Mouse (Mus musculus) embryonic facial prominence, embryonic 10.5 days (tissue): ENCODE results near the gene Wdr27. TPM values are rescaled to one million over a fixed set of nuclear protein-coding genes. Genes with fewer than 3 reads are reported as not detected.
"Not testable (repeated sequence)": the region's sequence is repeated elsewhere in the genome, so short reads cannot be mapped to it uniquely, and the experiment has no call there.

Source experiments
- DNase-seq: peaks from one replicate; pipeline ENCODE4 v3.0.0-alpha.2; 2017; ENCODE audit warnings: low spot score
- H3K27ac ChIP-seq: fragments of 300-500 bp; sonication (generic); replicated peaks from 2 replicates; pipeline ENCODE4 v1.5.1; 2016; ENCODE audit warnings: mild to moderate bottlenecking
- H3K27me3 ChIP-seq: fragments of 300-500 bp; sonication (generic); replicated peaks from 2 replicates; pipeline ENCODE4 v1.6.1; 2016; ENCODE audit warnings: low read depth, mild to moderate bottlenecking; ENCODE audit not compliant: poor library complexity, severe bottlenecking
- H3K36me3 ChIP-seq: fragments of 300-500 bp; sonication (generic); replicated peaks from 2 replicates; pipeline ENCODE4 v1.6.1; 2016; ENCODE audit warnings: mild to moderate bottlenecking, moderate library complexity
- H3K4me1 ChIP-seq: fragments of 300-500 bp; sonication (generic); 2 replicates; pipeline ENCODE4 v1.6.1; 2016
- H3K4me3 ChIP-seq: fragments of 300-500 bp; sonication (generic); 2 replicates; pipeline ENCODE4 v1.5.1; 2016; ENCODE audit warnings: mild to moderate bottlenecking, moderate library complexity
- H3K9me3 ChIP-seq: fragments of 300-500 bp; sonication (generic); 2 replicates; pipeline ENCODE4 v1.6.1; 2016; ENCODE audit warnings: mild to moderate bottlenecking
- WGBS: fragments of 180-500 bp; shearing (Covaris S2); methylation state at CpG from one replicate; pipeline ENCODE4 v1.1.7; 2016; 5-methylcytosine and 5-hydroxymethylcytosine counted together
- polyA plus RNA-seq: library from polyadenylated mRNA; unstranded; fragments of >200 nt; fragmentation: Nextera tagmentation; extraction: Ambion mirVana; gene quantifications from 2 replicates; pipeline ENCODE4 v1.2.1, GENCODE M21; 2016

Gene Wdr27
- 4.3 and 5.0 TPM in 2 replicates for polyA plus RNA-seq

- H3K4me3 ChIP-seq = peak within 1 kb of the TSS; percentile 93
- peak; percentile 98 for DNase-seq
- peaks cover 21% of the 10 kb centered on the region for H3K4me1 ChIP-seq
- peaks cover 33% of the 10 kb centered on the region for H3K36me3 ChIP-seq
- peak within 1 kb of the TSS; percentile 80 for H3K27ac ChIP-seq
- under 1% methylated on average over 54 of the region's 54 CpGs for WGBS
- no peaks in the 10 kb centered on the region for H3K9me3 ChIP-seq
- H3K27me3 ChIP-seq = no peaks in the 10 kb centered on the region
These were observed at the start of gene Wdr27, which contains the start of gene 1600012H06Rik for GRCm38 (mm10) chr17:14943009-14943728. Gene Wdr27 (minus strand): TSS chr17:14943158. Gene 1600012H06Rik (plus strand): TSS chr17:14943184.

GRCm38 (mm10) chr17:14992522-14993138 is 49.7 kb upstream of the Wdr27 start:
- not testable (repeated sequence) for H3K9me3 ChIP-seq, H3K27ac ChIP-seq, H3K4me1 ChIP-seq, H3K27me3 ChIP-seq, H3K36me3 ChIP-seq, DNase-seq, H3K4me3 ChIP-seq
- WGBS = no CpG with 5 or more reads among the region's 98 CpGs

GRCm38 (mm10) chr17:14990116-14990702 is 47.3 kb upstream of the Wdr27 start:
- not testable (repeated sequence) for H3K27me3 ChIP-seq, H3K27ac ChIP-seq, H3K36me3 ChIP-seq, H3K9me3 ChIP-seq, H3K4me3 ChIP-seq, DNase-seq, H3K4me1 ChIP-seq
- WGBS = 77% methylated on average over 4 of the region's 5 CpGs

GRCm38 (mm10) chr17:14978362-14979038 is 35.5 kb upstream of the Wdr27 start, which contains the start of the genes 9030025P20Rik and Gm3417:
Gene 9030025P20Rik (plus strand): TSS chr17:14978468.
Gene Gm3417 (minus strand): TSS chr17:14978790.
- H3K36me3 ChIP-seq, DNase-seq, H3K27me3 ChIP-seq, H3K27ac ChIP-seq, H3K4me1 ChIP-seq, H3K9me3 ChIP-seq: not testable (repeated sequence)
- 0 out of 2 replicates have a peak within 1 kb of the TSS, but pooled peaks have one; percentile 37 for H3K4me3 ChIP-seq
- no CpG with 5 or more reads among the region's 60 CpGs for WGBS

DNA sequence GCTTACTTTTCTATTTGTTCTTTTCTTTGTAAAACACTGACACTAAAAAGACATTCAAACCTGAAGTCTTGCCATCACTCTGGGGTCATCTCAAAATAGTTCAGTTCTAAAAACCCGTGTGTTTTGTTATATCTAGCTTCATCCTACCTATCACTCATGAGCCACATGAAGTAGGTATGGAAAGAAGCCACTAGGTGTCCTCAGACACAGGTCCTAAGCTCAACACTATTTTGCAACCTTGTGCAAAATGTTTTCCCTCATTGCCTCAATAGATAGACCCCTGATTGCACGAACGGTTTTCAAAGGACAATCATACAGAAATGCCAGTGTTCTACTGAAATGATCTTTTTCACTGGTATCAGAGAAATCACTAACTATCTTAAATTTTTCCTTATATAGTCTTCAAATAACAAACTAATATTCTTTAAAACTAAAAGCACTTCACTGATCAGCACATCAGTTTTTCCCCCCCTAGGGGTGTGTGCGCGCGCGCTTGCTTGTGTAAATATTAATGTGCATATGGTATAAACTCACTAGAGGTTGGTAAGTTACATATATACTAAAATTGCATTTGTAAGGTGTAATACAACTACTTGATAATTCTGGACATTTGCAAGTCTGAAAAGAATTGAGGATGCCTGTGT is 34.9 kb upstream of the Wdr27 start:
- H3K27ac ChIP-seq, H3K36me3 ChIP-seq, DNase-seq, H3K4me1 ChIP-seq, H3K27me3 ChIP-seq, H3K9me3 ChIP-seq: not testable (repeated sequence)
- H3K4me3 ChIP-seq = 0 out of 2 replicates have a peak overlapping the region, but pooled peaks have one; percentile 37
- 4% methylated on average over 4 of the region's 7 CpGs for WGBS

DNA sequence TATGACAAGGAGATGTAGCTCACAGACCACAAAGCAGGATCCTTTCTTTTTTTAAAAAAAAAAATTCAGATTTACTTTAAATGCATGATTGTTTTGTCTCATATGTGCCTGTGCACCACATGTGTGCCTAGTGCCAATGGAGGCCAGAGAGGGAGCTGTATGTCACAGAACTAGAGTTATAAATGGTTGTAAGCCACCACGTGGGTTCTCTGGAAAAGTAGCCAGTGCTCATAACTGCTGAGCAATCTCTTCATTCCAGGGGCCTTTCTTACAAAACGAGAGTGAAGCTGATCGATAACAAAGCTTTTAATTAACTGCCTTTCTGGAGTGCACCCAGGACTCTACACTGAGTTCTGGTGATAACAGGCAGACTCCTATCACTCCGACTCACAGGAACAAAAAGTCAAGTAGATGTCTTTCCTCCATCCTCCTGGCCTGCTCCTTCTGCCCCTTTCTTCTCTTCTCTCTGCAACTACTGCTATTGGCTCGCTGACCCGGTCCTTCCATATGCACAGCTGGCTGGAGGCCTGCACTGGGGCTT is 25.5 kb upstream of the Wdr27 start:
- not testable (repeated sequence) for H3K27ac ChIP-seq, H3K27me3 ChIP-seq, DNase-seq, H3K4me3 ChIP-seq, H3K9me3 ChIP-seq, H3K36me3 ChIP-seq, H3K4me1 ChIP-seq
- WGBS = no CpG with 5 or more reads among the region's 6 CpGs

DNA sequence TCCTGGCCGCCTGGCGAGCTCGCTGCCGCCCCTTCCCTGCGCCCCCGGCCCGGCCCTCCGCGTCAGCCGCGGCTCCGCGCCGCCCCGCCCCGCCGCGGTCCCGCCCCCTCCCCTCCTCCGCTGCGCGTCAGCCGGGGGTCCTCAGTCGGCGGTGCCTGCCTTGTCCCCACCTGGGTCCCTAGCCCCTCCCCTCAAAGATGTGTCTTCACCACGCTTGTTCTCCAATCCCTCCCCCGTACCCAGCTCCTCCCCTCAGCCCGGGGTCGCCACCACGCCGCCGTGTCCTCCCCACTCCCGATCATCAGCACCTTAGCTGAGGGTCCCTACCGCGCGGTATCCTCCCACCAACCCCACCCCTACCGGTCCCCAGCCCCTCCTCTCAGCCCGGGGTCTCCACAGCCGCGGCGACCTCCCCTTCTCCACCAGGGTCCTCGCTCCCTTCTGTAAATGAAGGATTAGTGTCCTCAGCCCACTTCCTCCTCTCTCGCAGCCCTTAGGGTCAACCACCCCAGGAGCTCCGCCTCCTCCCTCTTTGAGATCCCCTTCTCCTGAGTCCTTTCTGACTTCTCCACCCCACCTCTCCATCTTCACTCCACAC is 18.7 kb upstream of the Wdr27 start:
- H3K27me3 ChIP-seq, H3K36me3 ChIP-seq, H3K27ac ChIP-seq, H3K4me3 ChIP-seq, DNase-seq, H3K9me3 ChIP-seq: not testable (repeated sequence)
- H3K4me1 ChIP-seq = peaks cover 12% of the 10 kb centered on the region
- no CpG with 5 or more reads among the region's 44 CpGs for WGBS

GRCm38 (mm10) chr17:14960951-14961556 is 18.1 kb upstream of the Wdr27 start, which contains the start of gene Phf10:
Gene Phf10 (minus strand): TSS chr17:14961273.
- peak; percentile 59 for DNase-seq
- Histone ChIP-seq H3K4me1 (peaks cover 12% of the 10 kb centered on the region), H3K4me3 (peak within 1 kb of the TSS; percentile 79), H3K27ac (peak within 1 kb of the TSS; percentile 87)
- 7% methylated on average over 61 of the region's 100 CpGs for WGBS
- not testable (repeated sequence) for H3K36me3 ChIP-seq, H3K9me3 ChIP-seq, H3K27me3 ChIP-seq

DNA sequence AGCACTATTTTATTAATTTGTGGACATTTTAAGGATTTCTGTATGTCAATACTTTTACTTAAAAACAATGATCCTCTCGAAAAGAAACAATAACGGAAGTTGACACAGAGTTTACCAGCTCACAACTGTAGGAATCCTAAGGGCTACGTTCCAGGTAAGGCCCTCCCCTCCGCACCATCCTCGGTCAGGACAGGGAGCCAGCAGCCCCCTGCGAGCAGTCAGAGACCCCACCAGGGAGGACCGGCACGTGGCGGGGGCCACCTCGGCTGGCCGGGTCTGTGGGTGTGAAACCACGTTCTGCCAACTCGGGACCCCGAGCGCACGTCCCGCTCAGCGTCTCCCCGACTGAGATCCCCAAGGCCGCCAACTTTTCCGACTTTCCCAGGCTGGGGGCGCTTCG is 17.6 kb upstream of the Wdr27 start:
- Histone ChIP-seq H3K4me3 (peak overlapping the region; percentile 79), H3K4me1 (peaks cover 12% of the 10 kb centered on the region), H3K27me3 (no peaks in the 10 kb centered on the region), H3K9me3 (no peaks in the 10 kb centered on the region), H3K27ac (peak overlapping the region; percentile 87), H3K36me3 (peaks cover 9% of the 10 kb centered on the region)
- WGBS = under 1% methylated on average over 22 of the region's 23 CpGs
- peak; percentile 50 for DNase-seq

- Histone ChIP-seq H3K4me3 (peak overlapping the region; percentile 79), H3K36me3 (peaks cover 9% of the 10 kb centered on the region), H3K27ac (no peak overlapping the region), H3K4me1 (peaks cover 12% of the 10 kb centered on the region), H3K27me3 (no peaks in the 10 kb centered on the region), H3K9me3 (no peaks in the 10 kb centered on the region)
- no peak for DNase-seq
- WGBS = 30% methylated on average over 3 of the region's 3 CpGs
These were observed 17.0 kb upstream of the Wdr27 start for GRCm38 (mm10) chr17:14959979-14960378.

DNA sequence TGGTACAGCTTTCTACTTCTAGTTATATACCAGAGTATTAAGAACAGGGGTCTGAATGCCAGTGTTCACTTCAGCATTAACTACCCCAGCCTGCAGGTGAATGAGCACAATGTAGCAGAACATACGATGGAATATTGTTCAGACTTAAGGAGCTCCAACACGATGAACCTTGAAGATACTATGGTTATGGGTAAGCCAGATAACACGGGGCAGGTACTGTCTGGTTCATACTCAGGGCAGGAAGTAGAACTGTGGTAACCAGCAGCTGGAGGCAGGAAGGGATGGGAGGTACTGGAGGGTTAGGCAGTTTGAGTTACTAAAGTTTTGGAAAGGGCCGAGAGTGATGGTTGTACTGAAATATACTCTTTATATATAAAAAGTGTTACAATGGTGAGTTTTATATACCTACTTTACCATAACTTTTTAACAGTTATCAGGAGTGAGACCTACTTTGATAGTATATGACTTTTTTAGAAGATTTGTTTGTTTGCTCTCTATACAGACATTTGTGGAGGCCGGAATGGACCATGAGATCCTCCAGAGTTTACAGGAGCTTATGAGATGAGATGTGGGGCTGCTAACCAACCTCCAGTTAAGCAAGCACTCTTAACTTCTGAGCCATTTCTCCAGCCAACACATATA is 15.8 kb upstream of the Wdr27 start:
- no peak for DNase-seq
- WGBS = 91% methylated on average over 5 of the region's 5 CpGs
- Histone ChIP-seq H3K27me3 (no peaks in the 10 kb centered on the region), H3K27ac (no peak overlapping the region), H3K36me3 (peaks cover 19% of the 10 kb centered on the region), H3K4me1 (peaks cover 12% of the 10 kb centered on the region), H3K4me3 (no peak overlapping the region), H3K9me3 (no peaks in the 10 kb centered on the region)
